8 mouse cellular contexts compared by ENCODE assay signal in genomic region chr7:143461294-143461870, GRCm38 (mm10). TPM values are rescaled to one million over a fixed set of nuclear protein-coding genes. Genes with fewer than 3 reads are reported as not detected.
DNase-seq lines count a peak whose midpoint lies in the region; ATAC-seq and TF ChIP-seq lines count a peak whose summit lies in the region.

No protein-coding gene starts in this region.

- 0 out of 2 replicates have a peak, but pooled peaks have one; percentile 9 for ATAC-seq in heart, embryonic 14.5 days (ENCODE audit: insufficient number of reproducible peaks, insufficient read depth, low FRiP score, low read depth)
- ATAC-seq in hindbrain, embryonic 12.5 days (ENCODE audit: low FRiP score): peak; percentile 63
- peak; percentile 52 for ATAC-seq in midbrain, embryonic 12.5 days (ENCODE audit: low FRiP score, low read depth)
- no peak for ATAC-seq in inflammation-experienced regulatory T-cells, adult 6 months

- H3K4me1 ChIP-seq in heart, embryonic 14.5 days (ENCODE audit: control insufficient read depth in 2 of 2, insufficient read depth in 2 of 2, low read length in 2 of 2): peaks cover 15 to 27% of the 10 kb centered on the region in 2 experiments
- peaks cover 2% of the 10 kb centered on the region for H3K4me1 ChIP-seq in bone marrow, adult 2 months (ENCODE audit: control insufficient read depth, insufficient read depth, low read length)
- peaks cover 28% of the 10 kb centered on the region for H3K4me1 ChIP-seq in hindbrain, embryonic 12.5 days
- peaks cover 15% of the 10 kb centered on the region; the same call in 1 of the 2 replicates for H3K4me1 ChIP-seq in midbrain, embryonic 12.5 days

- peak overlapping the region; percentile 66 for H3K9ac ChIP-seq in heart, embryonic 14.5 days (ENCODE audit: low read length)
- no peak overlapping the region for H3K9ac ChIP-seq in hindbrain, embryonic 12.5 days
- H3K9ac ChIP-seq in midbrain, embryonic 12.5 days (replicated peaks): no peak overlapping the region

- no peak for TF ChIP-seq CTCF in bone marrow, adult 2 months (IDR thresholded peaks at IDR 0.05; ENCODE audit: control insufficient read depth, insufficient read depth, low read length)

- intact Hi-C loops in heart, postnatal 25 days (cut with DNase I): loop anchor here (5.0 kb wide), 2 partner anchors 94 to 164 kb away; no protein-coding TSS in a partner anchor

- no peaks in the 10 kb centered on the region for H3K27me3 ChIP-seq in heart, embryonic 14.5 days (ENCODE audit: control insufficient read depth, insufficient read depth, low read length)
- H3K27me3 ChIP-seq in hindbrain, embryonic 12.5 days: peaks cover 10% of the 10 kb centered on the region; the same call in 1 of the 2 replicates
- peaks cover 46% of the 10 kb centered on the region for H3K27me3 ChIP-seq in midbrain, embryonic 12.5 days

- H3K27ac ChIP-seq in heart, embryonic 14.5 days (replicated peaks in 1 of 2; ENCODE audit: control insufficient read depth in 1 of 2, insufficient read depth in 1 of 2, low read depth in 2 of 2, low read length in 2 of 2): peak overlapping the region; percentile 13 to 58
- H3K27ac ChIP-seq in bone marrow, adult 2 months (ENCODE audit: control insufficient read depth, insufficient read depth, low read depth, low read length, poor library complexity): no peak overlapping the region
- H3K27ac ChIP-seq in hindbrain, embryonic 12.5 days: peak overlapping the region; percentile 77
- H3K27ac ChIP-seq in midbrain, embryonic 12.5 days (replicated peaks): peak overlapping the region; percentile 72

- TF ChIP-seq POLR2A in bone marrow, adult 2 months (IDR thresholded peaks at IDR 0.05; ENCODE audit: borderline replicate concordance, control insufficient read depth, low read depth, low read length): no peak

- 42% methylated on average over 17 of the region's 32 CpGs for WGBS in heart, embryonic 14.5 days
- WGBS in bone marrow, adult 2 months: 45% methylated on average over 31 of the region's 32 CpGs
- 31% methylated on average over 19 of the region's 32 CpGs for WGBS in hindbrain, embryonic 12.5 days
- WGBS in midbrain, embryonic 12.5 days: 38% methylated on average over 19 of the region's 32 CpGs

- no peak for DNase-seq in heart, postnatal 25 days (ENCODE audit: low spot score)
- no peak for DNase-seq in ovary, postnatal 36 days (ENCODE audit: low spot score)
- DNase-seq in T-cell, adult 2 months (ENCODE audit: low spot score): no peak

- H3K9me3 ChIP-seq in heart, embryonic 14.5 days (ENCODE audit: control insufficient read depth, low read length): peaks cover 4% of the 10 kb centered on the region; the same call in 1 of the 2 replicates
- H3K9me3 ChIP-seq in hindbrain, embryonic 12.5 days (replicated peaks): peaks cover 25% of the 10 kb centered on the region
- H3K9me3 ChIP-seq in midbrain, embryonic 12.5 days: peaks cover 22% of the 10 kb centered on the region

- peak overlapping the region; percentile 40 to 68 for H3K4me3 ChIP-seq in heart, embryonic 14.5 days (ENCODE audit: control insufficient read depth in 1 of 2, insufficient read depth in 1 of 2, low read depth in 1 of 2, low read length in 2 of 2)
- H3K4me3 ChIP-seq in bone marrow, adult 2 months (replicated peaks; ENCODE audit: control insufficient read depth, low read depth, low read length): peak overlapping the region; percentile 5
- peak overlapping the region; percentile 18 for H3K4me3 ChIP-seq in hindbrain, embryonic 12.5 days
- H3K4me3 ChIP-seq in midbrain, embryonic 12.5 days: peak overlapping the region; percentile 23

- H3K36me3 ChIP-seq in heart, embryonic 14.5 days (ENCODE audit: control insufficient read depth, insufficient read depth, low read length): no peaks in the 10 kb centered on the region
- no peaks in the 10 kb centered on the region for H3K36me3 ChIP-seq in hindbrain, embryonic 12.5 days
- no peaks in the 10 kb centered on the region for H3K36me3 ChIP-seq in midbrain, embryonic 12.5 days

- peak overlapping the region; percentile 77 for H3K4me2 ChIP-seq in heart, embryonic 14.5 days (ENCODE audit: low read length)
- H3K4me2 ChIP-seq in hindbrain, embryonic 12.5 days (replicated peaks): peak overlapping the region; percentile 42
- peak overlapping the region; percentile 43 for H3K4me2 ChIP-seq in midbrain, embryonic 12.5 days (replicated peaks)

RNA-seq across cellular contexts. Expression of gene Cdkn1c, which starts 0.5 kb away (rescaled TPM):
- 614 and 794 TPM in 2 replicates for polyA plus RNA-seq in heart, embryonic 14.5 days (2014; fragmentation: Nextera tagmentation; extraction: Ambion mirVana)
- total RNA-seq in heart, postnatal 25 days (2021): 10 to 100 TPM; 35.8 to 44.2 TPM
- 4.3 and 8.0 TPM in 2 replicates for polyA plus RNA-seq in bone marrow, adult 2 months (2011; ENCODE audit: insufficient read depth, insufficient read length, low replicate concordance, missing spikeins)
- 1,001 and 1,276 TPM in 2 replicates for polyA plus RNA-seq in hindbrain, embryonic 12.5 days (2016; fragmentation: Nextera tagmentation; extraction: Ambion mirVana)
- 875 and 1,070 TPM in 2 replicates for polyA plus RNA-seq in midbrain, embryonic 12.5 days (2016; fragmentation: Nextera tagmentation; extraction: Ambion mirVana)
- polyA plus RNA-seq in inflammation-experienced regulatory T-cells, adult 6 months (2017; shearing (Covaris generic)): under 1 TPM in 2 of 3 experiments, not detected in 1; 0.25 to 0.64 TPM

RNA-seq across cellular contexts. Expression of gene Slc22a18, which starts 12.2 kb away (rescaled TPM):
- polyA plus RNA-seq in heart, embryonic 14.5 days (2014; fragmentation: Nextera tagmentation; extraction: Ambion mirVana): 0.54 and 1.1 TPM in 2 replicates
- under 1 TPM; 0.17 to 0.49 TPM for total RNA-seq in heart, postnatal 25 days (2021)
- 3.3 TPM in 1 of 2 replicates, not detected in the other for polyA plus RNA-seq in bone marrow, adult 2 months (2011; ENCODE audit: insufficient read depth, insufficient read length, low replicate concordance, missing spikeins)
- polyA plus RNA-seq in hindbrain, embryonic 12.5 days (2016; fragmentation: Nextera tagmentation; extraction: Ambion mirVana): 0.63 and 0.72 TPM in 2 replicates
- polyA plus RNA-seq in midbrain, embryonic 12.5 days (2016; fragmentation: Nextera tagmentation; extraction: Ambion mirVana): 0.38 and 0.48 TPM in 2 replicates
- polyA plus RNA-seq in inflammation-experienced regulatory T-cells, adult 6 months (2017; shearing (Covaris generic)): under 1 TPM in 1 of 3 experiments, not detected in 2; 0.54 TPM

RNA-seq across cellular contexts. Expression of gene Phlda2, which starts 41.6 kb away (rescaled TPM):
- 0.46 and 0.63 TPM in 2 replicates for polyA plus RNA-seq in heart, embryonic 14.5 days (2014; fragmentation: Nextera tagmentation; extraction: Ambion mirVana)
- not detected for total RNA-seq in heart, postnatal 25 days (2021)
- 9.1 TPM in 1 of 2 replicates, not detected in the other for polyA plus RNA-seq in bone marrow, adult 2 months (2011; ENCODE audit: insufficient read depth, insufficient read length, low replicate concordance, missing spikeins)
- 3.3 TPM in 2 replicates for polyA plus RNA-seq in hindbrain, embryonic 12.5 days (2016; fragmentation: Nextera tagmentation; extraction: Ambion mirVana)
- 1.4 and 1.5 TPM in 2 replicates for polyA plus RNA-seq in midbrain, embryonic 12.5 days (2016; fragmentation: Nextera tagmentation; extraction: Ambion mirVana)
- polyA plus RNA-seq in inflammation-experienced regulatory T-cells, adult 6 months (2017; shearing (Covaris generic)): not detected

Comparison
In these comparisons a context has a peak if more than half of its experiments do, and no peak if none do; other contexts are left out.
1. RNA of gene Cdkn1c, which starts 0.5 kb away (polyA plus RNA-seq): 875 to 1,070 TPM in midbrain, embryonic 12.5 days, 1,001 to 1,276 TPM in hindbrain, embryonic 12.5 days and 614 to 794 TPM in heart, embryonic 14.5 days; 4.3 to 8.0 TPM in bone marrow, adult 2 months and 0.25 to 0.64 TPM in inflammation-experienced regulatory T-cells, adult 6 months; every median in the first group is over 10 times any median in the second.
2. Peak in every context shown above with its lines, with median percentiles within 50 percentile points of each other: H3K4me2 ChIP-seq and H3K4me3 ChIP-seq.